Mouse (Mus musculus): ENCODE data around the gene Syce1. TPM values are rescaled to one million over a fixed set of nuclear protein-coding genes. Genes with fewer than 3 reads are reported as not detected.
A peak's percentile ranks its signal among the peaks of the same experiment; 100 is the strongest.

Gene Syce1
- total and polyA plus RNA-seq, 3 experiments = not detected

GRCm38 (mm10) chr7:140812850-140813249, 25.2 kb upstream of the Syce1 start:
- H3K27me3 ChIP-seq (ENCODE audit: insufficient read depth, low read length) = peaks cover 3% of the 10 kb centered on the region
- TF ChIP-seq TAL1 (conservative IDR thresholded peaks at IDR 0.05; ENCODE audit: low read depth, low read length) (no peak), GATA2 (IDR thresholded peaks at IDR 0.05; ENCODE audit: borderline replicate concordance, low read depth, low read length) (no peak), POLR2AphosphoS5 (IDR thresholded peaks at IDR 0.05; ENCODE audit: insufficient replicate concordance, low read depth, low read length) (no peak), GATA1 (IDR thresholded peaks at IDR 0.05; ENCODE audit: borderline replicate concordance, low read length) (no peak), CTCF (IDR thresholded peaks at IDR 0.05; ENCODE audit: low read depth, low read length) (no peak)
- DNase-seq (ENCODE audit: low spot score) = no peak
- H3K9me3 ChIP-seq (replicated peaks) = no peaks in the 10 kb centered on the region
- H3K4me3 ChIP-seq (ENCODE audit: low read depth, low read length) = no peak overlapping the region
- no peak for ATAC-seq (ENCODE audit: extremely low read depth, insufficient number of reproducible peaks, low FRiP score, poor library complexity, severe bottlenecking)
- no peaks in the 10 kb centered on the region for H3K36me3 ChIP-seq (replicated peaks)
- H3K4me1 ChIP-seq (ENCODE audit: insufficient read depth, low read depth, low read length) = no peaks in the 10 kb centered on the region

DNA sequence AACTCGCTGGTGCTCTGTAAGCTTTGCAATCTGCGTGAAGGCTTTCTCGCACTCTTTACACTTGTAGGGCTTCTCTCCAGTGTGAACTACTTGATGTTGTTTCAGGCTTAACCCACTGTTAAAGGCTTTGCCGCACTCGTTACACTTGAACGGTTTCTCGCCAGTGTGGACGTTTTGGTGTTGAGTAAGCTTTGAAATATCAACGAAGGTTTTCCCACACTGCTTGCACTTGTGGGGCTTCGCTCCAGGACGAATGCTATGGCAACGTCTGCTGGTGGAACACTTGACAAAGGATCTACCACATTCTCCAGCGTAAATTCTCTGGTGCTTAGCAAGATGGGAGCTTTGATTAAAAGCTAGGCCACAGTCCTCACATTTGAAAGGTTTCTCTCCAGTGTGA, 24.1 kb upstream of the Syce1 start:
- ATAC-seq (ENCODE audit: extremely low read depth, insufficient number of reproducible peaks, low FRiP score, poor library complexity, severe bottlenecking) = no peak
- Histone ChIP-seq H3K9me3 (replicated peaks) (no peaks in the 10 kb centered on the region), H3K36me3 (replicated peaks) (no peaks in the 10 kb centered on the region), H3K4me1 (ENCODE audit: insufficient read depth, low read depth, low read length) (no peaks in the 10 kb centered on the region), H3K27me3 (ENCODE audit: insufficient read depth, low read length) (peaks cover 3% of the 10 kb centered on the region), H3K4me3 (ENCODE audit: low read depth, low read length) (no peak overlapping the region)
- TF ChIP-seq GATA2 (IDR thresholded peaks at IDR 0.05; ENCODE audit: borderline replicate concordance, low read depth, low read length) (no peak), POLR2AphosphoS5 (IDR thresholded peaks at IDR 0.05; ENCODE audit: insufficient replicate concordance, low read depth, low read length) (no peak), GATA1 (IDR thresholded peaks at IDR 0.05; ENCODE audit: borderline replicate concordance, low read length) (no peak), CTCF (IDR thresholded peaks at IDR 0.05; ENCODE audit: low read depth, low read length) (no peak), TAL1 (conservative IDR thresholded peaks at IDR 0.05; ENCODE audit: low read depth, low read length) (no peak)
- no peak for DNase-seq (ENCODE audit: low spot score)

- TF ChIP-seq GATA2 (IDR thresholded peaks at IDR 0.05; ENCODE audit: borderline replicate concordance, low read depth, low read length) = no peak
- TF ChIP-seq GATA1 (IDR thresholded peaks at IDR 0.05; ENCODE audit: borderline replicate concordance, low read length) = no peak
- peak; percentile 5; the same call in 1 of the 2 replicates for TF ChIP-seq CTCF (IDR thresholded peaks at IDR 0.05; ENCODE audit: low read depth, low read length)
- TF ChIP-seq POLR2AphosphoS5 (IDR thresholded peaks at IDR 0.05; ENCODE audit: insufficient replicate concordance, low read depth, low read length) = no peak
- Histone ChIP-seq H3K9me3 (replicated peaks) (no peaks in the 10 kb centered on the region), H3K4me3 (ENCODE audit: low read depth, low read length) (no peak overlapping the region), H3K27me3 (ENCODE audit: insufficient read depth, low read length) (peaks cover 3% of the 10 kb centered on the region), H3K36me3 (replicated peaks) (no peaks in the 10 kb centered on the region), H3K4me1 (ENCODE audit: insufficient read depth, low read depth, low read length) (no peaks in the 10 kb centered on the region)
- ATAC-seq (ENCODE audit: extremely low read depth, insufficient number of reproducible peaks, low FRiP score, poor library complexity, severe bottlenecking) (no peak), DNase-seq (ENCODE audit: low spot score) (no peak)
These were observed 22.8 kb upstream of the Syce1 start for GRCm38 (mm10) chr7:140810496-140810895.

- no peaks in the 10 kb centered on the region for H3K9me3 ChIP-seq (replicated peaks)
- DNase-seq (ENCODE audit: low spot score) (peak; percentile 13), ATAC-seq (ENCODE audit: extremely low read depth, insufficient number of reproducible peaks, low FRiP score, poor library complexity, severe bottlenecking) (peak; percentile 34; the same call in 1 of the 2 replicates)
- H3K4me3 ChIP-seq (ENCODE audit: low read depth, low read length) = no peak overlapping the region
- no peak for TF ChIP-seq GATA1 (IDR thresholded peaks at IDR 0.05; ENCODE audit: borderline replicate concordance, low read length)
- peak; percentile 62 for TF ChIP-seq CTCF (IDR thresholded peaks at IDR 0.05; ENCODE audit: low read depth, low read length)
- no peaks in the 10 kb centered on the region for H3K36me3 ChIP-seq (replicated peaks)
- peaks cover 9% of the 10 kb centered on the region; the same call in 1 of the 2 replicates for H3K27me3 ChIP-seq (ENCODE audit: insufficient read depth, low read length)
- H3K4me1 ChIP-seq (ENCODE audit: insufficient read depth, low read depth, low read length) = no peaks in the 10 kb centered on the region
These were observed 18.1 kb upstream of the Syce1 start for GRCm38 (mm10) chr7:140805704-140806103.

- peaks cover 17% of the 10 kb centered on the region for H3K27me3 ChIP-seq (ENCODE audit: insufficient read depth, low read length)
- ATAC-seq (ENCODE audit: extremely low read depth, insufficient number of reproducible peaks, low FRiP score, poor library complexity, severe bottlenecking) = no peak
- H3K4me1 ChIP-seq (ENCODE audit: insufficient read depth, low read depth, low read length) = no peaks in the 10 kb centered on the region
- no peak for DNase-seq (ENCODE audit: low spot score)
- no peak for TF ChIP-seq GATA2 (IDR thresholded peaks at IDR 0.05; ENCODE audit: borderline replicate concordance, low read depth, low read length)
- no peak for TF ChIP-seq GATA1 (IDR thresholded peaks at IDR 0.05; ENCODE audit: borderline replicate concordance, low read length)
- no peak for TF ChIP-seq TAL1 (conservative IDR thresholded peaks at IDR 0.05; ENCODE audit: low read depth, low read length)
- TF ChIP-seq POLR2AphosphoS5 (IDR thresholded peaks at IDR 0.05; ENCODE audit: insufficient replicate concordance, low read depth, low read length) = no peak
- H3K36me3 ChIP-seq (replicated peaks) = no peaks in the 10 kb centered on the region
- H3K4me3 ChIP-seq (ENCODE audit: low read depth, low read length) = no peak overlapping the region
- H3K9me3 ChIP-seq (replicated peaks) = no peaks in the 10 kb centered on the region
These were observed 15.0 kb upstream of the Syce1 start for GRCm38 (mm10) chr7:140802629-140803028.

DNA sequence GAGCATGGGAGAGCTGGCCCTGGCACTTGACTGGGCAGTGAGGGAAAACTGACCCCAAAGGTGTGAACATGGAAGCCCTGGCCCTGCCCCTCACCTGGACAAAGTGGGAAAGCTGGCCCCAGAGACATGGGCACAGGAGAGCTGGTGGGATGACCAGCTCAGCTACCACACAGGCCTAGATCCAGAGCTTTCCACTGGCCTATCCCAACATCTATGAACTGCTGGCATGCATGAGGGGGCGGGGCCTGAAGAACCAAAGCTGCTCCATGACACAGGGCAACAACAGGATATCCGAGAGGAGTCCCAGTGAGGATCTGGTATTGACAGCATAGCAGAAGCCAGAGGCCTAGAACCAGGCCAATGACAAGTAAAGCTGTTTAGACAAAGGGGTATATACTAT, 10.6 kb upstream of the Syce1 start:
- Histone ChIP-seq H3K4me1 (ENCODE audit: insufficient read depth, low read depth, low read length) (no peaks in the 10 kb centered on the region), H3K9me3 (replicated peaks) (no peaks in the 10 kb centered on the region), H3K4me3 (ENCODE audit: low read depth, low read length) (no peak overlapping the region), H3K36me3 (replicated peaks) (no peaks in the 10 kb centered on the region), H3K27me3 (ENCODE audit: insufficient read depth, low read length) (peaks cover 15% of the 10 kb centered on the region)
- ATAC-seq (ENCODE audit: extremely low read depth, insufficient number of reproducible peaks, low FRiP score, poor library complexity, severe bottlenecking) (no peak), DNase-seq (ENCODE audit: low spot score) (no peak)
- no peak for TF ChIP-seq POLR2AphosphoS5 (IDR thresholded peaks at IDR 0.05; ENCODE audit: insufficient replicate concordance, low read depth, low read length)

- Histone ChIP-seq H3K4me1 (ENCODE audit: insufficient read depth, low read depth, low read length) (no peaks in the 10 kb centered on the region), H3K4me3 (ENCODE audit: low read depth, low read length) (no peak overlapping the region), H3K9me3 (replicated peaks) (no peaks in the 10 kb centered on the region), H3K27me3 (ENCODE audit: insufficient read depth, low read length) (peaks cover 14% of the 10 kb centered on the region), H3K36me3 (replicated peaks) (no peaks in the 10 kb centered on the region)
- TF ChIP-seq POLR2AphosphoS5 (IDR thresholded peaks at IDR 0.05; ENCODE audit: insufficient replicate concordance, low read depth, low read length) (no peak), GATA1 (IDR thresholded peaks at IDR 0.05; ENCODE audit: borderline replicate concordance, low read length) (no peak), GATA2 (IDR thresholded peaks at IDR 0.05; ENCODE audit: borderline replicate concordance, low read depth, low read length) (no peak), TAL1 (conservative IDR thresholded peaks at IDR 0.05; ENCODE audit: low read depth, low read length) (no peak), CTCF (IDR thresholded peaks at IDR 0.05; ENCODE audit: low read depth, low read length) (no peak)
- no peak for DNase-seq (ENCODE audit: low spot score)
- ATAC-seq (ENCODE audit: extremely low read depth, insufficient number of reproducible peaks, low FRiP score, poor library complexity, severe bottlenecking) = no peak
These were observed 10.0 kb upstream of the Syce1 start for GRCm38 (mm10) chr7:140797619-140798018.
